Mouse (Mus musculus): ENCODE measurements around the gene Pigo. TPM values are rescaled to one million over a fixed set of nuclear protein-coding genes. Genes with fewer than 3 reads are reported as not detected.

Gene Pigo
- total RNA-seq, 2 experiments from 2014 or later, result 28.0 to 30.0 TPM

DNA sequence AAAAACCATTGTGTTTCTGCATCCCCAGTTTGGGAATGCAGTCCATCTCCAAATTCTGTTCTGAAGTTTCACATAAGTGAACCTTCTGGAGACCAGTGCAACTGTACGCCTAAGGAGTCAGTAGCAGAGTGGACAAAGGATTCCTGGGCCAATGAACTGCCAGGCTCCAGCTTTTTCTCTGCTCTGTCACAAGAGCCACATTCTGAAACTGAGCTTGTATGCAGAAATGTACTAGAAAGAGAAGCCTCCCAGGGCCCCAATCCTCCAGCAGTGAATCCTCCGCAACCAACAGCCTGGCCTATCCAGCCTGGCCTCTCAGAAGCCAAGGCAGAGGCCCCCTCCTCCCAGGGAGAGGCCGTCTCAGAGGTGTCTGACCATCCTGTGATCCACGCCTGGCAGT, 52.7 kb downstream of the Pigo start:
- DNase-seq (ENCODE audit: low spot score in 2 of 2), result no peak
- Histone ChIP-seq H3K4me3 (no peak overlapping the region), H3K27ac (no peak overlapping the region)
- no peak for TF ChIP-seq CTCF (conservative IDR thresholded peaks at IDR 0.05)

DNA sequence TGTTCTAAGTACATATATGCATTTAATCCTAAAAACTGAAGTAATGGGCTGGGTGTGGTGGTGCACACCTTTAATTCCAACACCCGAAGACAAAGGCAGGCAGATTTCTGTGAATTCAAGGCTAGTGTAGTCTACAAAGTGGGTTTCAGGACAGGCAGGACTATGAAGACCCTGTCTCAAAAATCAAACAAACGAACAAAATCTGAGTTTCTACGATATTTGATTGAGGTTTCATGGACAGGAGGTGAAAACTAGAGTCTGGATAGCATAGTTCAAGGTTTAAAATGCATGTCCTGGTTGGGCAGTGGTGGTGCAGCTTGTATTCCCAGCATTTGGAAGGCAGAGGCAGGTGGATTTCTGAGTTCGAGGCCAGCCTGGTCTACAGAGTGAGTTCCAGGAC, 56.3 kb downstream of the Pigo start, which contains the start of gene 1700022I11Rik:
Gene 1700022I11Rik (plus strand): TSS at position 301 of the 400 bp plus-strand sequence.
- TF ChIP-seq CTCF (conservative IDR thresholded peaks at IDR 0.05), result no peak
- Histone ChIP-seq H3K4me3 (no peak within 1 kb of the TSS), H3K27ac (no peak within 1 kb of the TSS)
- DNase-seq (ENCODE audit: low spot score in 2 of 2), result no peak

Other genes starting within 250 kb of the Pigo start
- not detected for gene Fam205a1, start 171.9 kb downstream of the Pigo start, total RNA-seq (2021)
- gene Gm12394, start 169.0 kb downstream of the Pigo start, total RNA-seq (2021), result 1 to 10 TPM in 1 of 2 experiments, under 1 TPM in 1; 0.90 to 1.0 TPM
- gene Fam205c, start 151.6 kb downstream of the Pigo start, total RNA-seq (2021), result under 1 TPM; 0.42 to 0.51 TPM
- gene Phf24, start 109.2 kb downstream of the Pigo start, total RNA-seq (2021), result 100 to 1,000 TPM; 154 to 155 TPM
- gene Dnajb5, start 76.0 kb downstream of the Pigo start, total RNA-seq (2021), result 100 to 1,000 TPM; 187 to 211 TPM
- not detected for gene 1700022I11Rik, start 56.2 kb downstream of the Pigo start, total RNA-seq (2021)
- gene Vcp, start 25.3 kb downstream of the Pigo start, total RNA-seq (2021), result 100 to 1,000 TPM; 171 to 184 TPM
- gene Fancg, start 15.3 kb downstream of the Pigo start, total RNA-seq (2021), result 10 to 100 TPM; 10.4 to 12.9 TPM
- 100 to 1,000 TPM in 1 of 2 experiments, 10 to 100 TPM in 1; 97.3 to 108 TPM for gene Stoml2, start 5.9 kb upstream of the Pigo start, total RNA-seq (2021)
- 10 to 100 TPM; 36.1 to 40.3 TPM for gene Fam214b, start 20.4 kb upstream of the Pigo start, total RNA-seq (2021)
- 10 to 100 TPM; 41.7 to 45.7 TPM for gene Unc13b, start 33.1 kb upstream of the Pigo start, total RNA-seq (2021)
- gene Atp8b5, start 241.3 kb upstream of the Pigo start, total RNA-seq (2021), result under 1 TPM; 0.29 to 0.31 TPM

Measured in layer of hippocampus, adult 2 months (tissue).